Mouse (Mus musculus) right cerebral cortex, postnatal 25 days (tissue): ENCODE measurements around the gene Mlxip.

Source experiments
- DNase-seq: peaks from one replicate; pipeline ENCODE4 v3.0.0; 2022

Mlxip gene

DNA sequence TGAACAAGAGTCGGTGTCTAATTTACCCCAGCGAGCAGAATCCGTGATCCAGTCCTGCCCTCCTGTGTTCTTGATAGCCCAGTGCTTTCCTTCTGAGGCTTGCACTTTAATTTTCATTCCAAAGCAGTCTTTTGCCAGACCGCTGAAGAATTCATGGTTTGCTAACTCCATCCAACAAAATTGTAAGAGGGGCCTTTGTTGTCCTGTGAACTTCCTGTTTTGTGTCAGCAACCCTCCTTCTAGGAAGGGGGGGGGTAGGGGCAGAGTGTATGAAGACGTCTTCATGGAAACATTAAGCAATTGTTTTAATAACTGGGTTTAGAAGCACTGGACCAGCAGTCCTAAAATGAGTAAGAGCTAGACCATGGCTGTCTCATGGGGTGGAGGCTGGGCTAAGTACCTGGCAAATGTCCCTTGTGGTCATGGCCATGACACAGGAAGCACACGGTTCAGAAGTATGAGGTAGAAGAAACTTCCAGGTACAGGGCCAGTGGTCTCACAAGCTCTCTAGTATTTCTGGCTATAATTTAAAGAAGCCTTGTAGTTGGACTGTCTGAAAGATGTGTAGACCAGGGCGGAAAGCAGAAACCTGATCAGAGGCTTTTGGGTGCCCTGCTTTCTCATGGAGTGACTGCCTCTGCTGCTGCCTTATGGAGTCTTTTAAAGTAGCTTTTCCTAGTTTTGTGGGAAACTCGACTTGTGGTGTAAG is 41.6 kb downstream of the Mlxip start:
- DNase-seq = no peak

DNA sequence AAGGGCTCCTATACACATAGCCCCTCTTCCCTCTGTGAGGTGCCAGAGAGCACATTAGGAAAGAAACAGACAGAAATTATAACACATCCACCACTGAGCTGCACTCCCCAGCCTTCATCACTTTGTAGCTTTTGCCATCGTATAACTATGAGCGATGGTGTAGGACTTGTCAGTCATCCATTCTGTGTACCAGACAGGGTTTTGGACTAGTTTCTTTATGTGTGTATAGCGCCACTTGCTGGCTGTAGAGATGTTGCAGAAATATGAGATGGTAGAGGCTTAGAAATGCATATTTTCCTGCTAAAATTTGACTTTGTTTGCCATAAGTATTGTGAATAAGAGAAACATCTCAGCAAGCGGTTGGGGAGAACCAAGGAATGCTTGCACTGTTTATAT is 42.2 kb downstream of the Mlxip start:
- peak; percentile 20 for DNase-seq

- no peak for DNase-seq
Measured at GRCm38 (mm10) chr5:123438381-123438780, 43.8 kb downstream of the Mlxip start.

- DNase-seq = no peak
Measured at GRCm38 (mm10) chr5:123439312-123439711, 44.7 kb downstream of the Mlxip start.

GRCm38 (mm10) chr5:123439941-123440340 is 45.3 kb downstream of the Mlxip start:
- DNase-seq = no peak

DNA sequence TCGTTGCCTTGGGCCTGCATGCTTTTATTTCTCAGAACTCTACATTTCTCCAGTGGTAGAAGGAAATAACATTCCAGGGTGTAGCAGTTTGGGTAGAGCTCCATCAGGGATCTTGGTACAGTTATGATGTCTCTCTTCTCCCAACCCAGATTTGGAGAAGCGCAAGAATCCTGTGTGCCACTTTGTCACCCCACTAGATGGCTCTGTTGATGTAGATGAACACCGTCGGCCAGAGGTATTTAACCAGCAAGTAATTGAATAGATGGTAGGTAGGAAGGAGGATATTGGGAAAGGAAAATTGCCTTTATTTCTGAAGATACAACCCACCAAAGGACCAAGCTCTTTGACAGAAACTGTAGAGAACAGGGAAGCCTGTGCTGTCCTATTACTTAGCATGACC is 46.1 kb downstream of the Mlxip start:
- no peak for DNase-seq

- no peak for DNase-seq
Measured at GRCm38 (mm10) chr5:123442283-123442682, 47.7 kb downstream of the Mlxip start.

- DNase-seq = peak; percentile 58
Measured at GRCm38 (mm10) chr5:123444069-123444468, 49.5 kb downstream of the Mlxip start.

GRCm38 (mm10) chr5:123444849-123445334 is 50.3 kb downstream of the Mlxip start:
- no peak for DNase-seq

DNA sequence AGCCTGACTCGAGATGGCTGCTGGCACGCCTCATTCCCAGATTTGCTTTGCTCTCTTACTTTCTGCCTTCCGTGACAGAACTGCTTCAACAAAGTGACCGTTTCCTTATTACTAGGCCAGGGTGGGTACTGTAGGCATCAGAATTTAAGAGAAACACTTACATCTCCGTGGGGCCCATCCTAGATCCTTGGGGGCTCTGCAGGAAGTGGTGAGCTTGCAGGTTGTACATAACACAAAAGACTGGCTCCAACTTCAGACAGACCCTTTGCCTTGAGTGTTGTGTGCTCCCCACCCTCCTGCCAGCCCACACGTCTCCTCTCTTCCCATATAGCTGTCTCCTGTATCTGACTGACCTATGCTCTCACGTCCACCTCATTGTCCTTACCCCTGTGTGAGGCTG is 57.3 kb downstream of the Mlxip start:
- no peak for DNase-seq

DNA sequence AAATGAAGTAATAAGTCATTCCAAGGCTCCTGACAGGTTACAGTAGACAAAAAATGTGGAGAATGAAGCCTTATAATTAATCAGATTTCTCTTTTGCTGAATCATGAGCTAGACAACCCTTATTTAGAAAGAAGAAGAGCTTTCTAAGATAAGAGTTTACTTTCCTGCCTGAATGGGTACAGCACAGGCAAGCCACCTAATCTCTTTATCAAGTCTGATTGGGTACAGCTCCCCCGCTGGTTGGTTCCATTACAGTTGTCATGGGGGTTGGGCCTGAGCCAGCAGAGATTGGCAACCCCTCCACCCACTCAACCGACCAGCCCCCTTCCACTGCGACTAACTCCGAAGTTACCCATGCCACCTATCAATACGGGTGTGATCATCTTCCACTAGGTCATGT is 66.8 kb downstream of the Mlxip start:
- no peak for DNase-seq

DNA sequence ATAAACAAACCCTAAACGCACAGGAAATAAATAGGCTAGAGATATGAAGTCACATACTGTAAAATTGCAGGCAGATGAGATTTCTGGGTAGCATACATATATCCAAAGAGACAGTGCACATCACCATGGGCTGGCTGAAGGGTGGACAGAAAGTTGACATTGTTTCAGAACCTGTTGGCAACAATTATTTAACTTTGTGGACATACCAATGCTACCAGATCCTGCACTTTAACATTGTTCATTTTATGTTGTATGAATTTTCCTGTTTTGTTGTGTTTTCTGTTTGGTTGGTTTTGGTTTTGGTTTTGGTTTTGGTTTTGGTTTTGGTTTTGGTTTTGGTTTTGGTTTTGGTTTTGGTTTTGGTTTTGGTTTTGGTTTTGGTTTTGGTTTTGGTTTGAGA is 70.0 kb downstream of the Mlxip start:
- DNase-seq = no peak

DNA sequence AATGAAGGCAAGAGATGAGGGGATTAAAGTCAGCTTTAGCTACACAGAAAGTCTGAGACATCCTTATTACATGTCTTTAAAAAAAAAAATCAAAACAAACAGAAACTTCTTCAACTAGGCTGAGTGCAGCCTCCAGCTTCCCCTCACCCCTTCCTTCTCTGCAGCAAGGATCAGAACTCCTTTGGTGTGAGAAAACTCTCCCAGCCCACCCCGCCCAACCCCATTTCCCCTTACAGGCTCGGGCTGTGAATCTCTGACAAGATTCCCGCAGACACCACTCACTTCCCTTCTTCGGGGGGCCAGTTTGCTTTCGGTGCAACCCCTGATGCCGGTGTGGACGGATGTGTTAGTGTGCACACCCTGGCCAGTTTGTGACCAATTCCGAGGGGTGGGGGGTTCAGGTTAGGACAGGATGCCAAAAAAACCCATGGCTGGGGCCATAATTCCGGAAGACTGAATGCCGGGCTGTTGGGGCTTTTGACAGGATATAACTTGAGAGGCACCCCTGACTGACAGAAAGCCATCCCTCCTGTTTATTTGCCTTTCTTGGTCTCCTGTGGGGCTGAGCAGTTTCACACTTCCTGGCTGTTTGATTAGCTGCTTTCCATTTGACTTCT is 76.3 kb downstream of the Mlxip start:
- DNase-seq = no peak

DNA sequence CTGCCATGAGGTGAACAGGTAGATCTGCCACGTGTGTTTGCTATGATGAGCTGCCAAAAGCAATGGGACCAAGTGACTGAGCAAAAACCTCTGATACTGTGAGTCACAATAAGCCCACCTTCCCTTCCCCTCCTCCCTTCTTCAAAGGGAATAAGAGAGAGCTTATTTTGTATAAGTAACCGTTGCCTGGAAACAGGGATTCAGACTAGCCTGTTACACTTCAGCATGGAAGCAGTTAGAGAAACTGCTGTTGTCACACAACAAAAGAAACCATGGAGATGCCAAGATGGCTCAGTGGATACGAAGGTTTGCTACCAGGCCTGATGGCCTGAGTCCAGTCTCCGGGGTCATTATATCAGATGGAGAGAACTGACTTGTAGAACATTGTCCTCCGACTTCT is 79.2 kb downstream of the Mlxip start:
- DNase-seq = no peak

DNA sequence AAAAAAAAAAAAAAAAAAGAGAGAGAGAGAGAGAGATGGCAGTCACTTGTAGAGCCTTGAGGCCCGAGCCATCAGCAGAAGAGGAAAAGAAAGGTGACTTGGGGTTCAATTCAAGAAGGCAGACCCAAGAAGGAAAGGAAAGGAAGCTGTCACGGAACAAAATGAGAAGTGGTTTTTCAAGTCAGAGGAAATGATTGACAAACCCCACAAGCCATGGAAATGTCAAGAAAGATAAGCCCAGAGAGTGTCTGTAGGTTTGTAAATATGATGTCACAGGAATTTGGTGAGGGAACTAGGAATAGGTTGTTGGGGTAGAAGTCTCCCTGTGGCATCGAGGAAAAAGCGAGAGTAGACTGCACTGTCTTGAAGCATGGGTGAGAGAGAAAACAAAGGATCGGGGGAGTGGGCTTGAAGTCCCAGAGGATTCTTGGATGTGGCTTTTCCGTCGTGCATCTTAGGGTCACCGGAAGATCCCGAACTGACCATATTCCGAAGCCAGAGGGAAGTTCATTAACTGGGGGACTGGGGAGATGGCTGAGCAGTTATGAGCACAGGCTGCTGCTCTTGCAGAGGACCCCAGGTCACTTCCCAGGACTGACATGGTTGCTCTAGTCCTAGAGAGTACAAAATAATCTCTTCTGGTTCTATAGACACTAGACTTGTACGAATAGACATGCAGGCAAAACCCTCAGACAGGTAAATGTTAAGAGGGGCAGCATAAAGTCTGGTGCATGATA is 93.2 kb downstream of the Mlxip start:
- no peak for DNase-seq

DNA sequence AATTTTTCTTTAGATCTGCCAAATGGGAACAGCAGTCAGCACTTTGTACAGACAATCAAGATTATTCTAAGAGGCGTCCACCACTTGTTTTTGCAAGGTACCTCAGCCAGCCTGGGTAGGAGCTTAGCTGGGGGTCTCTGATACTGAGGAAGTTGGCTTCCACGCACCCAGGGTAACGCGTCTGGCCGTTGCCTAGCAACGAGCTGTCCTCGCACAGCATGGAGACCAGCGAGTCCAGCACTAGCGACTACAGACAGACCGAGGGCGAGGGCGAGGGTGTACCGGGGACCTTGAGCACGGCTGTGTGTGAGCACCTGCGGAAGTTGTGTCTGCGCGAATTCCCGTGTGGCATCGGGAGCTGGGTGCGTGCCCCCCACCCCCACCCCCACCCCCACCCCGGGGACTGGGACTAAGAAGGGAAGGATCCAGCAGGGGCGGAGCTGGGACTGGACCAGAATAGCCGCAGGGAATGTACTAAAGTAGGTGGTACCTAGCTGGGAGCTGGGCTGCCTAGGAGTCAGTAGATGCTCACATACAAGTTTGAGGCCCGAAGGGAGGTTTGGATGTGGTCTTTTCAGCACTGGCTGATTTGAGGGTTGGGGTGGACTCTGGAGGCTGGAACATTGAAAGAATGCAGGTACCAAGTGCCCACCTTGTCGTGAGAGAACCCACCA is 94.7 kb downstream of the Mlxip start, which contains the start of the genes Lrrc43 and Il31:
Lrrc43 (plus strand) TSS at position 194 of the 674 bp plus-strand sequence.
Il31 (minus strand) TSS at position 378 of the 674 bp plus-strand sequence.
- DNase-seq = no peak

GRCm38 (mm10) chr5:123489935-123490334 is 95.3 kb downstream of the Mlxip start:
- no peak for DNase-seq

GRCm38 (mm10) chr5:123499717-123500116 is 105.1 kb downstream of the Mlxip start:
- DNase-seq = peak; percentile 48

- no peak for DNase-seq
Measured at GRCm38 (mm10) chr5:123501973-123502372, 107.4 kb downstream of the Mlxip start.
